Mouse (Mus musculus): ENCODE data around the gene Peli1. TPM values are rescaled to one million over a fixed set of nuclear protein-coding genes. Genes with fewer than 3 reads are reported as not detected.

Peli1 gene
- polyA plus RNA-seq, 1 experiment from 2014 or later: 31.9 TPM

- H3K9me3 ChIP-seq (replicated peaks; ENCODE audit: control insufficient read depth, low read length): no peaks in the 10 kb centered on the region
- ATAC-seq (replicated peaks; ENCODE audit: insufficient number of reproducible peaks, low FRiP score, low TSS enrichment): no peak
- no peak overlapping the region for H3K27ac ChIP-seq (ENCODE audit: low read depth, low read length)
- no peak overlapping the region for H3K4me2 ChIP-seq
- no peaks in the 10 kb centered on the region for H3K27me3 ChIP-seq (ENCODE audit: control insufficient read depth, insufficient read depth, low read length)
- no peak overlapping the region for H3K4me3 ChIP-seq (ENCODE audit: low read depth, low read length)
- 78% methylated on average over 5 of the region's 5 CpGs for WGBS (ENCODE audit: insufficient replicate concordance)
- H3K4me1 ChIP-seq (ENCODE audit: control insufficient read depth, insufficient read depth, low read length): 0 out of 2 replicates have a peak, but pooled peaks cover 4% of the 10 kb centered on the region
- H3K36me3 ChIP-seq (ENCODE audit: control insufficient read depth, insufficient read depth, low read length): no peaks in the 10 kb centered on the region
- H3K9ac ChIP-seq (ENCODE audit: low read depth, low read length): no peak overlapping the region
These were observed 32.7 kb upstream of the Peli1 start for GRCm38 (mm10) chr11:21058415-21058781.

- no peak overlapping the region for H3K27ac ChIP-seq (ENCODE audit: low read depth, low read length)
- 0 out of 2 replicates have a peak, but pooled peaks cover 4% of the 10 kb centered on the region for H3K4me1 ChIP-seq (ENCODE audit: control insufficient read depth, insufficient read depth, low read length)
- no peaks in the 10 kb centered on the region for H3K9me3 ChIP-seq (replicated peaks; ENCODE audit: control insufficient read depth, low read length)
- WGBS (ENCODE audit: insufficient replicate concordance): 68% methylated on average over 7 of the region's 7 CpGs
- no peak for ATAC-seq (replicated peaks; ENCODE audit: insufficient number of reproducible peaks, low FRiP score, low TSS enrichment)
- H3K4me3 ChIP-seq (ENCODE audit: low read depth, low read length): no peak overlapping the region
- no peak overlapping the region for H3K9ac ChIP-seq (ENCODE audit: low read depth, low read length)
- H3K36me3 ChIP-seq (ENCODE audit: control insufficient read depth, insufficient read depth, low read length): no peaks in the 10 kb centered on the region
- no peaks in the 10 kb centered on the region for H3K27me3 ChIP-seq (ENCODE audit: control insufficient read depth, insufficient read depth, low read length)
- no peak overlapping the region for H3K4me2 ChIP-seq
These were observed 30.6 kb upstream of the Peli1 start for GRCm38 (mm10) chr11:21060386-21061074.

GRCm38 (mm10) chr11:21061075-21061403 lies 30.1 kb upstream of the Peli1 start:
- Histone ChIP-seq H3K27me3 (ENCODE audit: control insufficient read depth, insufficient read depth, low read length) (no peaks in the 10 kb centered on the region), H3K9ac (ENCODE audit: low read depth, low read length) (no peak overlapping the region), H3K9me3 (replicated peaks; ENCODE audit: control insufficient read depth, low read length) (no peaks in the 10 kb centered on the region), H3K27ac (ENCODE audit: low read depth, low read length) (no peak overlapping the region), H3K4me1 (ENCODE audit: control insufficient read depth, insufficient read depth, low read length) (0 out of 2 replicates have a peak, but pooled peaks cover 4% of the 10 kb centered on the region), H3K36me3 (ENCODE audit: control insufficient read depth, insufficient read depth, low read length) (no peaks in the 10 kb centered on the region), H3K4me3 (ENCODE audit: low read depth, low read length) (no peak overlapping the region), H3K4me2 (no peak overlapping the region)
- ATAC-seq (replicated peaks; ENCODE audit: insufficient number of reproducible peaks, low FRiP score, low TSS enrichment): no peak
- 77% methylated on average over 8 of the region's 8 CpGs for WGBS (ENCODE audit: insufficient replicate concordance)

GRCm38 (mm10) chr11:21061431-21061830 lies 29.7 kb upstream of the Peli1 start:
- H3K27ac ChIP-seq (ENCODE audit: low read depth, low read length): peak overlapping the region; percentile 57; the same call in 1 of the 2 replicates

GRCm38 (mm10) chr11:21062071-21062470 lies 29.0 kb upstream of the Peli1 start:
- no peak overlapping the region for H3K27ac ChIP-seq (ENCODE audit: low read depth, low read length)
- H3K9me3 ChIP-seq (replicated peaks; ENCODE audit: control insufficient read depth, low read length): no peaks in the 10 kb centered on the region
- no peak overlapping the region for H3K4me3 ChIP-seq (ENCODE audit: low read depth, low read length)
- ATAC-seq (replicated peaks; ENCODE audit: insufficient number of reproducible peaks, low FRiP score, low TSS enrichment): no peak
- no peak overlapping the region for H3K4me2 ChIP-seq
- 0 out of 2 replicates have a peak, but pooled peaks cover 4% of the 10 kb centered on the region for H3K4me1 ChIP-seq (ENCODE audit: control insufficient read depth, insufficient read depth, low read length)
- no peak overlapping the region for H3K9ac ChIP-seq (ENCODE audit: low read depth, low read length)
- no peaks in the 10 kb centered on the region for H3K27me3 ChIP-seq (ENCODE audit: control insufficient read depth, insufficient read depth, low read length)
- H3K36me3 ChIP-seq (ENCODE audit: control insufficient read depth, insufficient read depth, low read length): no peaks in the 10 kb centered on the region
- 87% methylated on average over 2 of the region's 2 CpGs for WGBS (ENCODE audit: insufficient replicate concordance)

More at GRCm38 (mm10) chr11:21061431-21061830, 29.7 kb upstream of the Peli1 start:
- WGBS (ENCODE audit: insufficient replicate concordance): 63% methylated on average over 8 of the region's 8 CpGs
- ATAC-seq (replicated peaks; ENCODE audit: insufficient number of reproducible peaks, low FRiP score, low TSS enrichment): no peak
- Histone ChIP-seq H3K4me2 (no peak overlapping the region), H3K27me3 (ENCODE audit: control insufficient read depth, insufficient read depth, low read length) (no peaks in the 10 kb centered on the region), H3K9me3 (replicated peaks; ENCODE audit: control insufficient read depth, low read length) (no peaks in the 10 kb centered on the region), H3K4me3 (ENCODE audit: low read depth, low read length) (no peak overlapping the region), H3K9ac (ENCODE audit: low read depth, low read length) (no peak overlapping the region), H3K4me1 (ENCODE audit: control insufficient read depth, insufficient read depth, low read length) (0 out of 2 replicates have a peak, but pooled peaks cover 4% of the 10 kb centered on the region), H3K36me3 (ENCODE audit: control insufficient read depth, insufficient read depth, low read length) (no peaks in the 10 kb centered on the region)

- no peak for ATAC-seq (replicated peaks; ENCODE audit: insufficient number of reproducible peaks, low FRiP score, low TSS enrichment)
- no peak overlapping the region for H3K9ac ChIP-seq (ENCODE audit: low read depth, low read length)
- no peak overlapping the region for H3K4me2 ChIP-seq
- H3K27ac ChIP-seq (ENCODE audit: low read depth, low read length): no peak overlapping the region
- H3K9me3 ChIP-seq (replicated peaks; ENCODE audit: control insufficient read depth, low read length): no peaks in the 10 kb centered on the region
- 84% methylated on average over 3 of the region's 3 CpGs for WGBS (ENCODE audit: insufficient replicate concordance)
- no peak overlapping the region for H3K4me3 ChIP-seq (ENCODE audit: low read depth, low read length)
- H3K36me3 ChIP-seq (ENCODE audit: control insufficient read depth, insufficient read depth, low read length): no peaks in the 10 kb centered on the region
- H3K27me3 ChIP-seq (ENCODE audit: control insufficient read depth, insufficient read depth, low read length): no peaks in the 10 kb centered on the region
- H3K4me1 ChIP-seq (ENCODE audit: control insufficient read depth, insufficient read depth, low read length): 0 out of 2 replicates have a peak, but pooled peaks cover 4% of the 10 kb centered on the region
These were observed 27.8 kb upstream of the Peli1 start for GRCm38 (mm10) chr11:21063271-21063670.

GRCm38 (mm10) chr11:21079400-21079799 lies 11.7 kb upstream of the Peli1 start:
- Histone ChIP-seq H3K4me2 (no peak overlapping the region), H3K4me3 (ENCODE audit: low read depth, low read length) (no peak overlapping the region), H3K36me3 (ENCODE audit: control insufficient read depth, insufficient read depth, low read length) (no peaks in the 10 kb centered on the region), H3K27me3 (ENCODE audit: control insufficient read depth, insufficient read depth, low read length) (no peaks in the 10 kb centered on the region), H3K27ac (ENCODE audit: low read depth, low read length) (no peak overlapping the region), H3K9ac (ENCODE audit: low read depth, low read length) (no peak overlapping the region), H3K9me3 (replicated peaks; ENCODE audit: control insufficient read depth, low read length) (no peaks in the 10 kb centered on the region), H3K4me1 (ENCODE audit: control insufficient read depth, insufficient read depth, low read length) (peaks cover 15% of the 10 kb centered on the region)
- no peak for ATAC-seq (replicated peaks; ENCODE audit: insufficient number of reproducible peaks, low FRiP score, low TSS enrichment)
- WGBS (ENCODE audit: insufficient replicate concordance): 11% methylated on average over 2 of the region's 2 CpGs

GRCm38 (mm10) chr11:21079851-21080362 lies 11.2 kb upstream of the Peli1 start:
- no peak overlapping the region for H3K4me3 ChIP-seq (ENCODE audit: low read depth, low read length)
- H3K4me1 ChIP-seq (ENCODE audit: control insufficient read depth, insufficient read depth, low read length): peaks cover 15% of the 10 kb centered on the region
- WGBS (ENCODE audit: insufficient replicate concordance): 39% methylated on average over 3 of the region's 3 CpGs
- H3K9me3 ChIP-seq (replicated peaks; ENCODE audit: control insufficient read depth, low read length): no peaks in the 10 kb centered on the region
- no peaks in the 10 kb centered on the region for H3K27me3 ChIP-seq (ENCODE audit: control insufficient read depth, insufficient read depth, low read length)
- H3K36me3 ChIP-seq (ENCODE audit: control insufficient read depth, insufficient read depth, low read length): no peaks in the 10 kb centered on the region
- no peak overlapping the region for H3K9ac ChIP-seq (ENCODE audit: low read depth, low read length)
- no peak overlapping the region for H3K27ac ChIP-seq (ENCODE audit: low read depth, low read length)
- H3K4me2 ChIP-seq: no peak overlapping the region
- ATAC-seq (replicated peaks; ENCODE audit: insufficient number of reproducible peaks, low FRiP score, low TSS enrichment): no peak

GRCm38 (mm10) chr11:21081169-21081568 lies 9.9 kb upstream of the Peli1 start:
- no peak for ATAC-seq (replicated peaks; ENCODE audit: insufficient number of reproducible peaks, low FRiP score, low TSS enrichment)

More at GRCm38 (mm10) chr11:21081169-21081568, 9.9 kb upstream of the Peli1 start:
- H3K27me3 ChIP-seq (ENCODE audit: control insufficient read depth, insufficient read depth, low read length): no peaks in the 10 kb centered on the region
- WGBS (ENCODE audit: insufficient replicate concordance): 91% methylated on average over 3 of the region's 3 CpGs
- H3K9me3 ChIP-seq (replicated peaks; ENCODE audit: control insufficient read depth, low read length): no peaks in the 10 kb centered on the region
- H3K4me1 ChIP-seq (ENCODE audit: control insufficient read depth, insufficient read depth, low read length): peaks cover 15% of the 10 kb centered on the region
- no peak overlapping the region for H3K9ac ChIP-seq (ENCODE audit: low read depth, low read length)
- no peak overlapping the region for H3K4me3 ChIP-seq (ENCODE audit: low read depth, low read length)
- no peak overlapping the region for H3K4me2 ChIP-seq
- no peak overlapping the region for H3K27ac ChIP-seq (ENCODE audit: low read depth, low read length)
- H3K36me3 ChIP-seq (ENCODE audit: control insufficient read depth, insufficient read depth, low read length): no peaks in the 10 kb centered on the region

Data from heart, embryonic 11.5 days (tissue).